ENCODE assay signal across 17 mouse cellular contexts in genomic region chr6:37202901-37203300, GRCm38 (mm10).
DNase-seq lines count a peak whose midpoint lies in the region; ATAC-seq and TF ChIP-seq lines count a peak whose summit lies in the region.
"Had no signal": no experiment of that assay in that cellular context is flagged by ENCODE, and none has a peak within 500 bp of the region (broad histone marks: within the 10 kb centered on the region; RNA-seq: fewer than 3 reads in every experiment).

No protein-coding gene starts in this region.

- H3K27me3 ChIP-seq in lung, embryonic 16.5 days (ENCODE audit: control insufficient read depth, insufficient read depth, low read depth, low read length) = no peaks in the 10 kb centered on the region
- no peaks in the 10 kb centered on the region for H3K27me3 ChIP-seq in CH12.LX (replicated peaks)
- H3K27me3 ChIP-seq in liver, embryonic 11.5 days (replicated peaks; ENCODE audit: control insufficient read depth, insufficient read depth, low read length) = no peaks in the 10 kb centered on the region
- H3K27me3 ChIP-seq: forebrain, embryonic 12.5 days; kidney, embryonic 15.5 days; limb, embryonic 13.5 days had no signal

- TF ChIP-seq POLR2A in CH12.LX (IDR thresholded peaks at IDR 0.05; ENCODE audit: low read depth, low read length) = no peak

- DNase-seq in heart, postnatal 4 days = peak; percentile 54
- DNase-seq in heart, postnatal 36 days = no peak
- no peak for DNase-seq in lung, postnatal 14 days
- no peak for DNase-seq in CH12.LX (ENCODE audit: extremely low read depth)
- peak; percentile 17 for DNase-seq in adipocyte (ENCODE audit: low spot score)
- no peak for DNase-seq in liver, embryonic 11.5 days (ENCODE audit: low spot score)
- DNase-seq: adrenal gland, postnatal 10 days; gastrocnemius, postnatal 14 days; midbrain, embryonic 14.5 days; spleen, adult 18-20 months; thymus, adult 18-20 months had no signal

- intact Hi-C loops in heart, postnatal 36 days (cut with DNase I) = loop anchor here (5.0 to 10.0 kb wide), 2 partner anchors 106 to 242 kb away; partner anchors contain the start of gene Creb3l2

- TF ChIP-seq RAD21 in CH12.LX (IDR thresholded peaks at IDR 0.05; ENCODE audit: low read depth, low read length) = peak; percentile 21

- dilution Hi-C loops in CH12.LX (cut with MboI; ENCODE audit: extremely low pct_ligation_motif_present, extremely low pct_unique_long_range_greater_than_20kb, low sequenced_read_pairs) = no loop called here

- in situ Hi-C loops in CH12.LX (cut with MboI; ENCODE audit: low pct_ligation_motif_present, low pct_unique_long_range_greater_than_20kb, low sequenced_read_pairs) = no loop called here

- TF ChIP-seq EP300 in CH12.LX (IDR thresholded peaks at IDR 0.05; ENCODE audit: low read length) = no peak

- no peak overlapping the region for H3K4me2 ChIP-seq in lung, embryonic 16.5 days (ENCODE audit: low read depth, low read length)
- H3K4me2 ChIP-seq in CH12.LX (ENCODE audit: insufficient read depth, low read depth, poor library complexity, severe bottlenecking) = no peak overlapping the region
- no peak overlapping the region for H3K4me2 ChIP-seq in liver, embryonic 11.5 days
- H3K4me2 ChIP-seq: forebrain, embryonic 12.5 days; kidney, embryonic 15.5 days; limb, embryonic 13.5 days had no signal

- no peak overlapping the region for H3K27ac ChIP-seq in lung, embryonic 16.5 days (ENCODE audit: low read length)
- no peak overlapping the region for H3K27ac ChIP-seq in CH12.LX (ENCODE audit: insufficient read depth, low read depth)
- H3K27ac ChIP-seq in liver, embryonic 11.5 days (ENCODE audit: low read depth, low read length) = no peak overlapping the region
- H3K27ac ChIP-seq: forebrain, embryonic 12.5 days; kidney, embryonic 15.5 days; limb, embryonic 13.5 days had no signal

- 0 out of 2 replicates have a peak, but pooled peaks have one; percentile 7 for ATAC-seq in lung, embryonic 16.5 days (ENCODE audit: low read depth)
- no peak for ATAC-seq in liver, embryonic 11.5 days (replicated peaks; ENCODE audit: low FRiP score)
- ATAC-seq: CD4-positive, CD25-positive, alpha-beta regulatory T cell, adult 4 months; intestine, embryonic 16.5 days had no signal

- H3K9ac ChIP-seq in lung, embryonic 16.5 days (ENCODE audit: low read length) = no peak overlapping the region
- no peak overlapping the region for H3K9ac ChIP-seq in CH12.LX (ENCODE audit: insufficient read depth, low read depth)
- H3K9ac ChIP-seq in liver, embryonic 11.5 days (ENCODE audit: low read depth, low read length) = no peak overlapping the region
- H3K9ac ChIP-seq: forebrain, embryonic 12.5 days; kidney, embryonic 15.5 days; limb, embryonic 13.5 days had no signal

- H3K9me3 ChIP-seq in lung, embryonic 16.5 days (ENCODE audit: control insufficient read depth, low read length) = no peaks in the 10 kb centered on the region
- H3K9me3 ChIP-seq in CH12.LX (replicated peaks; ENCODE audit: low read length) = peaks cover 4% of the 10 kb centered on the region
- no peaks in the 10 kb centered on the region for H3K9me3 ChIP-seq in liver, embryonic 11.5 days (ENCODE audit: control insufficient read depth, low read length)
- H3K9me3 ChIP-seq: forebrain, embryonic 12.5 days; kidney, embryonic 15.5 days; limb, embryonic 13.5 days had no signal

- no peaks in the 10 kb centered on the region for H3K4me1 ChIP-seq in lung, embryonic 16.5 days (replicated peaks; ENCODE audit: control insufficient read depth, insufficient read depth, low read length)
- H3K4me1 ChIP-seq in CH12.LX (ENCODE audit: control insufficient read depth in 1 of 2, insufficient read depth in 2 of 2) = peaks cover 4 to 41% of the 10 kb centered on the region in 2 experiments; a peak in 3 of 4 replicates
- H3K4me1 ChIP-seq in liver, embryonic 11.5 days (replicated peaks; ENCODE audit: control insufficient read depth, insufficient read depth, low read length) = no peaks in the 10 kb centered on the region
- H3K4me1 ChIP-seq: forebrain, embryonic 12.5 days had no signal

- no peak overlapping the region for H3K4me3 ChIP-seq in lung, embryonic 16.5 days (ENCODE audit: low read length)
- no peak overlapping the region for H3K4me3 ChIP-seq in CH12.LX (replicated peaks in 1 of 3; ENCODE audit: low read depth in 2 of 3, low read length in 2 of 3, poor library complexity in 1 of 3)
- H3K4me3 ChIP-seq in liver, embryonic 11.5 days (ENCODE audit: low read depth, low read length) = no peak overlapping the region
- H3K4me3 ChIP-seq: forebrain, embryonic 12.5 days; kidney, embryonic 15.5 days; limb, embryonic 13.5 days had no signal

- no peaks in the 10 kb centered on the region for H3K79me2 ChIP-seq in CH12.LX (replicated peaks; ENCODE audit: control insufficient read depth, extremely low read depth, insufficient read depth, poor library complexity, severe bottlenecking)

- 57% methylated on average over 4 of the region's 4 CpGs for WGBS in lung, embryonic 16.5 days
- 51% methylated on average over 4 of the region's 4 CpGs for WGBS in liver, embryonic 11.5 days

- no peaks in the 10 kb centered on the region for H3K36me3 ChIP-seq in lung, embryonic 16.5 days (ENCODE audit: control insufficient read depth, insufficient read depth, low read length)
- peaks cover 6 to 46% of the 10 kb centered on the region in 2 experiments for H3K36me3 ChIP-seq in CH12.LX (replicated peaks in 1 of 2; ENCODE audit: control insufficient read depth in 1 of 2, insufficient read depth in 1 of 2, low read length in 1 of 2)
- H3K36me3 ChIP-seq in liver, embryonic 11.5 days (ENCODE audit: control insufficient read depth, insufficient read depth, low read length) = no peaks in the 10 kb centered on the region
- H3K36me3 ChIP-seq: forebrain, embryonic 12.5 days; kidney, embryonic 15.5 days; limb, embryonic 13.5 days had no signal

- peak in 1 of 2 experiments; percentile 17; a peak in 1 of 4 replicates for TF ChIP-seq CTCF in CH12.LX (conservative IDR thresholded peaks at IDR 0.05 in 1 of 2, IDR thresholded peaks at IDR 0.05 in 1 of 2; ENCODE audit: low read depth in 2 of 2, low read length in 2 of 2)

TF ChIP-seq in CH12.LX, 34 proteins besides CTCF, POLR2A, EP300 and RAD21:
- TF ChIP-seq MXI1 (IDR thresholded peaks at IDR 0.05; ENCODE audit: low read depth, low read length) (no peak), SMC3 (IDR thresholded peaks at IDR 0.05; ENCODE audit: low read depth, low read length) (peak; percentile 14; the same call in 1 of the 2 replicates)

Comparison
In these comparisons a context has a peak if more than half of its experiments do, and no peak if none do; other contexts are left out.
1. DNase-seq: peak in heart, postnatal 4 days (single experiment) and adipocyte (single experiment); none in heart, postnatal 36 days (0 of 2), lung, postnatal 14 days (single experiment), CH12.LX (single experiment) and liver, embryonic 11.5 days (single experiment).